Mouse (Mus musculus) yolk sac, embryonic 10.5 days (tissue): ENCODE measurements around the gene Ceacam1.
"Not testable (repeated sequence)": the region's sequence is repeated elsewhere in the genome, so short reads cannot be mapped to it uniquely, and the experiment has no call there.

Source experiments
- DNase-seq: peaks from one replicate; pipeline ENCODE4 v3.0.0-alpha.2; 2017; ENCODE audit warnings: low spot score

Gene Ceacam1

GRCm38 (mm10) chr7:25477091-25477751, at the start of gene Ceacam1:
Ceacam1 (minus strand) TSS chr7:25477603.
- peak; percentile 25 for DNase-seq

DNA sequence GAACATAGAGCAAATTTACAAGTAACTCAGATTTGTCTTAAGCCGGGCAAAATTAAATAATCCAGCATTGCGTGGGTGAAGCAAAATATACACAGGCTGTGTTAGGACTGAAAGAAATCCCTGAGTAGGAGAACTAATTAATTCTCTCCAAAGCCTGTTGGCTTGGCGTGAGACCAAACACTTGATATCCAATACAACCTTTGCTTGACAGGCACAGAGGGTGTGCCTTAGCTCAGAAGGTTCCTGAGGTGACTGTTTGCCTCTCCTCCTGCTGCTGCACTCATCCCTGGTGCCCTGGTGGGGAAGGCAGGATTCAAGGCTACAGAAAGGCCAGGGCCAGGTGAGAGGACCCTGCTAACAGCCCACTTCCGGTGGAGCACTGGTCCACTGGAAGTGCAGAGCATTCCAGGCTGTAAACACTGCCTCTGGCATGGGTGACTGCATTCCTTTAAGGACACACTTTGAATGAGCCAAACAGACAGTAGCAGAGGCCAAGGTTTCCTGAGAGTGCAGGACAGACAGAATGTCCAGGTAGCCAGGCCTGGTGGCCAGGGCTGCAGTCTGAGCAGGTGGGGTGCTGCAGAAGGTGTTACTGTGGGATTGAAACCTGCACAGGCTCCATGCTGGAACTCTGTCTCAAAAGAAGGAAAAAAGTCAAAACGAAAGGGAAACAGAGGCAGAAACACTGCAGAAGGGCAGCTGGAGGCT, 38.8 kb upstream of the Ceacam1 start:
- not testable (repeated sequence) for DNase-seq

- DNase-seq: not testable (repeated sequence)
These were observed 38.3 kb upstream of the Ceacam1 start for GRCm38 (mm10) chr7:25515667-25516066.

DNA sequence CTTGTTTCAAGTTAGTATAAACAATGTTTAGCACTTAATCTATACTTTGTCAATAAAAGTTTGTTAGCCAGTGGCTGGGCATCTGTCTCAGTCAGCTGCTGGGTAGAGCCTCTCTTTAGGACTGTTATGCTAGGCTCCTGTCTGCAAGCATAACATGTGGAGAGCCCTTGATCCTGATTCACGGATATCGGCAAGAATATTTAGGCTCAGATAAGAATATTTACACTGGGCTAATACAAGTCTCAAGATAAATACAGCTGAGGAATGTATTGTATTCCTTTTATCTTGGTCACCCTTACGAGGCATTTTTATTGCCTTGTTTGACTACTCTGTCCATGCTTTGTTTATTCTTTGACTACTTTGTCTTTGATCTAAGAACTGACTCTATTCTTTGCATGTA, 32.5 kb upstream of the Ceacam1 start:
- DNase-seq: no peak

- DNase-seq: no peak
These were observed 17.2 kb upstream of the Ceacam1 start for GRCm38 (mm10) chr7:25494649-25495048.

- DNase-seq: not testable (repeated sequence)
These were observed 13.3 kb upstream of the Ceacam1 start for GRCm38 (mm10) chr7:25490698-25491097.

GRCm38 (mm10) chr7:25489382-25489781, 12.0 kb upstream of the Ceacam1 start:
- not testable (repeated sequence) for DNase-seq

- no peak for DNase-seq
These were observed 8.8 kb upstream of the Ceacam1 start for GRCm38 (mm10) chr7:25486186-25486585.

- DNase-seq: no peak
These were observed 7.7 kb upstream of the Ceacam1 start for GRCm38 (mm10) chr7:25485061-25485460.

GRCm38 (mm10) chr7:25483133-25483735, 5.8 kb upstream of the Ceacam1 start:
- no peak for DNase-seq

GRCm38 (mm10) chr7:25480791-25481190, 3.4 kb upstream of the Ceacam1 start:
- DNase-seq: peak; percentile 16

- DNase-seq: peak; percentile 21
These were observed 2.0 kb upstream of the Ceacam1 start for GRCm38 (mm10) chr7:25479440-25479839.

DNA sequence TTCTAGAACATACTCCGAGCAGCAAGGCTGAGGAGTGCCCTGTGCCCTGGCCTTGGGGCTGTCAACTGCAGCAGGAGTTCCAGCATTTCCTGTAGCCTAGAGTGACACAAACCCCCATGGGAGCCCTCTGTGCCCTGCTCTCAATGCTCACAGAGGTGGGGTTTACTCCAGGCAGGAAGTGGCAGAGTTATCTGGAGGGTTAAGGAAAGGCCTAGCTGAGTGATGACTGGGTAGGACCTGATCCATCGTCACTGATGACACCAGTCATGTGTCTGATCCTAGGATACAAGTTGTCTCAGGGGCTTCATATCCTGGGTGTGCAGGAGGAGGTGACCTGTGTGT, 320 bp upstream of the Ceacam1 start:
- not testable (repeated sequence) for DNase-seq

DNA sequence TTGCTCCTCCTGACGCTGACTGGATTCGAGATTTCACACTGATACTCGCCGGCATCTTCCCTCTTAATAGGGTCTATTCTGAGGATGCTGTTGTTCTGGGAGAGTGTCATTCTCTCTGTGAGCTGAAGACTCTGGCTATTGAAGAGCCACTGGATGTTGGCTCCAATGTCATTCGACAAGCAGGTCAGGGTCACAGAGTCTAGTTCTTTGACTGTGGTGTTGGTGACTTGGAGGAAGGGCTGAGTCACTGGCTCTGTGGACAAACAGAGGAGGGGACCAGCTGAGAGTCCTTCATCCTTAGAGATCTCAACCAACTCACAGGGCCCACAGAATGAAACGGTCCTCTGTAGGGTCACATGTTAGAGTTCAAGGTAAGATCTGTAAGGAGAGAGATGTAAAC, 5.6 kb downstream of the Ceacam1 start:
- DNase-seq: not testable (repeated sequence)

DNA sequence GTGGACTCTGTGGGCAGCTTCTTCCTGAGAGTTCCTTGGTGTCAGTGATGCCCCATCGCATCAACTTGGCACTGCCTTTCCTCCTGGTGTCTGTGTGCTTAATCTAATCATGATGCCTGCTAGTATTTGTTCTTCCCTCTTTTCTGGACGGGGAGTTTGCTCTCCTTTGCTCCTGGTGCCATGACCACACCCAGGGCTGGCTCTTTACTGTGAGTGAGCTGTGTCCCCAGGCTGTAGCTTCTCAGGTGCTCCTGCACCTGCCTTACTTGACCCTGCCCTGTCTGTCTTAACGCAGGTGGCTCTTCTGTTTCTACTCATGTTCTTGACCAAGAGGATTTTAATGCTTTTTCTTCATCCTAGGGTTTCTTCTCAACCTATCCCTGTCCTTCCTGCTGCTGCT, 11.8 kb downstream of the Ceacam1 start:
- DNase-seq: not testable (repeated sequence)

- DNase-seq: no peak
These were observed 12.4 kb downstream of the Ceacam1 start for GRCm38 (mm10) chr7:25465010-25465409.

- DNase-seq: not testable (repeated sequence)
These were observed 15.4 kb downstream of the Ceacam1 start for GRCm38 (mm10) chr7:25462033-25462337.

GRCm38 (mm10) chr7:25461336-25462032, 15.9 kb downstream of the Ceacam1 start:
- not testable (repeated sequence) for DNase-seq

- DNase-seq: peak; percentile 72
These were observed 25.3 kb downstream of the Ceacam1 start for GRCm38 (mm10) chr7:25452103-25452502.

GRCm38 (mm10) chr7:25449913-25450890, 27.2 kb downstream of the Ceacam1 start:
- peak; percentile 81 for DNase-seq

GRCm38 (mm10) chr7:25440816-25441153, 36.6 kb downstream of the Ceacam1 start:
- DNase-seq: no peak
